Mouse (Mus musculus) spleen, adult 10 weeks (tissue): Measurements from ENCODE around the gene Syt9. TPM values are rescaled to one million over a fixed set of nuclear protein-coding genes. Genes with fewer than 3 reads are reported as not detected.

ENCODE experiments used
- polyA plus RNA-seq: library from polyadenylated mRNA; stranded (reverse); fragments of 350-450 nt; fragmentation: Illumina TruSeq; extraction: RNeasy Lipid Tissue Mini Kit (QIAGEN cat#74804); gene quantifications from one replicate; pipeline ENCODE4 v1.2.3, GENCODE M21; 2015; ENCODE audit warnings: low replicate concordance; ENCODE audit not compliant: insufficient read depth

The Syt9 gene
- not detected for polyA plus RNA-seq

GRCm38 (mm10) chr7:107370232-107371125, at the start of gene Syt9:
Gene Syt9 (plus strand): TSS chr7:107370728.

GRCm38 (mm10) chr7:107567261-107567671, 196.7 kb downstream of the Syt9 start, which contains the start of gene Olfml1:
Gene Olfml1 (plus strand): TSS chr7:107567446.

DNA sequence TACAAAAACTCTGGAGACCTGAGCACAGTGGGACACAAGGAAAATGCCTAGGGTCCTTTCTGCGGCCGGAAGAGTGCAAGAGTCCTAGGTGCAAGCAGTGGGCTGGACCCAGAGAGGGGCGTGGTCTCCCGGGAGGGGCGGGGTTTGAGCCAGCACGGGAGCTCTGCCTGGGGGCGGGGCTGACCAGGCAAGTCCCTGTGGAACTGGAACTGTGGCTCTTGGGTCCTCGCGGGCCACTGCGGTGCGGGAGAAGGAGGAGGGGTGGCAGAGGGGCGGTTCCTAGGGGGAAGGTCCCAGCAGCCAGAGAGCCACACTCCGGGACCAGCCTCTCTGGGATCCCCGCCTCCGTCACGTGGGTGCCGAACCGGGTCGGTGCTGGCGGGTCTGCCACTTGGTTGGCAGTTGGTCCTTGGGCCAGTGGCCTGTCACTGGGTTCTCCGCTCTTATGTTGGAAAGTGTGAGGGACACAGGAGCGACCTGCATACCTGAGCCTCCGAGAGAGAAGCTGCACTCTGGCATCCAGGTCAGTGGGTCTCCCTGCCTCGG, 224.4 kb downstream of the Syt9 start, which contains the start of gene Ppfibp2:
Gene Ppfibp2 (plus strand): TSS at position 351 of the 546 bp plus-strand sequence.

Other genes with a start within 250 kb of the Syt9 start
- not detected for gene Olfr715, start 239.6 kb upstream of the Syt9 start, polyA plus RNA-seq
- not detected for gene Olfr716, start 232.4 kb upstream of the Syt9 start, polyA plus RNA-seq
- gene Nlrp14, start 203.7 kb upstream of the Syt9 start, polyA plus RNA-seq = not detected
- not detected for gene Rbmxl2, start 161.3 kb upstream of the Syt9 start, polyA plus RNA-seq
- gene Olfml1, start 196.7 kb downstream of the Syt9 start, polyA plus RNA-seq = 11.1 TPM
- gene Ppfibp2, start 224.5 kb downstream of the Syt9 start, polyA plus RNA-seq = 18.0 TPM